Mouse (Mus musculus) gastrocnemius, adult 2 months (tissue): ENCODE results near the gene Dgcr6. TPM values are rescaled to one million over a fixed set of nuclear protein-coding genes. Genes with fewer than 3 reads are reported as not detected.

Experiments
- DNase-seq: peaks from one replicate; pipeline ENCODE4 v3.0.0; 2022
- H3K27ac ChIP-seq: fragments of 200-600 bp; 2 replicates; pipeline ENCODE4 v1.8.1; 2022; ENCODE audit warnings: mild to moderate bottlenecking
- H3K4me3 ChIP-seq: fragments of 200-600 bp; 2 replicates; pipeline ENCODE4 v1.8.1; 2022; ENCODE audit warnings: mild to moderate bottlenecking, moderate library complexity
- CTCF ChIP-seq: fragments of 200-600 bp; IDR thresholded peaks from 2 replicates; pipeline ENCODE4 v1.8.1; 2022; ENCODE audit warnings: antibody characterized with exemption, mild to moderate bottlenecking, moderate library complexity
- intact Hi-C: fragments of 180-260 bp; cut with DNase I; formaldehyde crosslinking; loops from one replicate; pipeline ENCODE4 v1.15.1; 2025
- total RNA-seq, 2 experiments: library from RNA; stranded (reverse); gene quantifications; 2 replicates each; pipeline ENCODE4 v1.2.3; 2021

Dgcr6 gene
- total RNA-seq, 2 experiments from 2014 or later = 45.5 to 46.2 TPM

DNA sequence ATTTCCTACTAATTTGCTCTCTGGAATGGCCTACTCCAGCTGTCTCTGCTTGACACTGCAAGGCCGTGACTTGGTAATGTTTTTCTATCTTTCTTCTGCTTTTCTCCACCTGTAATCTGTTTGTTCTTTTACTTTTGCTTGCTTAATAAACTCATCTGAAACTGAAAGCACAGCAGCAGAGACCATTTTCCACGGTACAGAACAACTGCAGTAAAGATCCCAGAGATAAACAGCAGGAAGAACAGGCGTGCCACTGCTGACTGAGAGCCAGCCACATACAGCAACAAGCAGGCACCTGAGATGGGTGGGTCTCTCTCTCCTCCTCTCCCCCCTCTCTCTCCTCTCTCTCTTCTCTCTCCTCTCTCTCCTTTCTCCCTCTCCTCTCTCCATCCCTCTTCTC is 22.5 kb downstream of the Dgcr6 start:
- no peak for TF ChIP-seq CTCF
- no peak overlapping the region; the same call in 1 of the 2 replicates for H3K27ac ChIP-seq
- intact Hi-C loops = no loop called here

DNA sequence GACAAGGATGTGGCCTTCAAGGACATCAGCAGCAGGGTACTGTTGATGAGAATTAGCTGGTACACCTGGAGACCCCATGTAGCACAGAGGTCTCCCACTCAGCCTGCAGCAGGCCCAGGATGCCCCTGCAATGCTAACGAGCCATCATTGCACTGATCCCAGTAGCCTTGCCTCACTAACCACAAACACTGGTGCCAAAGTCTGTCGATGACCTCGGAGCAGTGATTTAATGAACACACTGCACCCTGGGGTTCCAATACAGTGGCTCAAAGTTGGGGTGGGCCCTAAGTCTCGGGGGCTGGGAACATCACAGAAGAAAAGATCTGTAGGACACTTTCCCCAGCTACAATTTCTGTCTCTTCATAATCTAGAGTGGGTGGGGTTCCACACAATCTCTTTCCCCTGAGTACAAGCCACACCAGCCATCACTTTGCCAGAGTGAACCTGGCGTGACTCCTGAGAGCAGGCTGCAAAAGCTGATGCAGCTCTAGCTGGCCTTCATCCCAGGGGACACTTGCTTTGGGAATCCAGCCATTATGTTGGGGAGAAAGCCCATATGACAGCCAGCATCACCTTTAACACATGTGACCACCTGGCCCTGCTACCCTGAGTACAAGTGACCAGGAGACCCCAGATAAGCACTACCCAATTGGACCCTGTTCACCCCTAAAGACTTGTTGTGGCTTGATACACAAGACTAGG is 25.8 kb downstream of the Dgcr6 start:
- no peak for TF ChIP-seq CTCF
- Histone ChIP-seq H3K4me3 (no peak overlapping the region), H3K27ac (no peak overlapping the region)
- DNase-seq = no peak
- intact Hi-C loops = no loop called here

More for the DNA sequence above, 22.5 kb downstream of the Dgcr6 start:
- no peak for DNase-seq
- H3K4me3 ChIP-seq = no peak overlapping the region

DNA sequence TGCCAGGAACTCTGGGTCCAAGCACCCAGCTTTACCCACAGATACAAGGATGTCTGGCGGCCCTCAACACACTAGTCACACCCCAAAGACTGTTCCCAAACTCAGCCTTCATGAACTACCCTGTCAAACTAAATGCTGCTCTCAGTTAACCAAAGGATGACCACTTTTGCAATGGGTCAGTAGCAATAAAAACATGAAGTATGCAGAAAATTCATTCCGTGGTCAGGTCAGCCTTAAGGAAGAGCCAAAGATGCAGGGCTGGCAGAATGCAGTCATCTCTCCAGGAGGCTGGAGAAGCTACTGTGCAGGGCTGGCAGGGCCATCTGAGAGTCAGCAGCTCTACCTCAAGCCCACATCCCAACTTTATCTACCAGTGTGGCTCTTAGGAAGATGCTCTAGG is 26.6 kb downstream of the Dgcr6 start:
- intact Hi-C loops = no loop called here
- Histone ChIP-seq H3K4me3 (no peak overlapping the region), H3K27ac (no peak overlapping the region)
- no peak for TF ChIP-seq CTCF
- DNase-seq = no peak

DNA sequence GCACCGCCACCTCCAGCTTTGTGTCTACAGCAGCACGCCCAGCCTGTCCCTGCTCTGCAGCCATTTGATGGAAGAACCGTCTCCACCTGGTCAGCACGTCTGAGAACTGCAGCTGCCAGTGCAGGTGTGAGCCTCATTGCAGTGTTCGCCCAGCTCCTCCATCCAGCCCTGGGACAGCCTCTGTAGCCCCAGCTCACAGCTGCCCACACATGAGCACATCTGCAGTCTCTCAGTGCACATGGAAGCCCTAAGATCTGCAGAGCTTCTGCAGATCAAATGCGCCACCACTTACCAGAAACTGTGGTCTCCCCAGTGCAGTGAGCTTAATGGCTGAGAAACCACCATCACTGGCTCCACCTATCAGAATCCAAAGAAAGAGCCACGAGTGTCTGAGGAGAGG is 27.5 kb downstream of the Dgcr6 start:
- DNase-seq = no peak
- TF ChIP-seq CTCF = no peak
- H3K4me3 ChIP-seq = no peak overlapping the region
- H3K27ac ChIP-seq = no peak overlapping the region
- intact Hi-C loops = no loop called here

DNA sequence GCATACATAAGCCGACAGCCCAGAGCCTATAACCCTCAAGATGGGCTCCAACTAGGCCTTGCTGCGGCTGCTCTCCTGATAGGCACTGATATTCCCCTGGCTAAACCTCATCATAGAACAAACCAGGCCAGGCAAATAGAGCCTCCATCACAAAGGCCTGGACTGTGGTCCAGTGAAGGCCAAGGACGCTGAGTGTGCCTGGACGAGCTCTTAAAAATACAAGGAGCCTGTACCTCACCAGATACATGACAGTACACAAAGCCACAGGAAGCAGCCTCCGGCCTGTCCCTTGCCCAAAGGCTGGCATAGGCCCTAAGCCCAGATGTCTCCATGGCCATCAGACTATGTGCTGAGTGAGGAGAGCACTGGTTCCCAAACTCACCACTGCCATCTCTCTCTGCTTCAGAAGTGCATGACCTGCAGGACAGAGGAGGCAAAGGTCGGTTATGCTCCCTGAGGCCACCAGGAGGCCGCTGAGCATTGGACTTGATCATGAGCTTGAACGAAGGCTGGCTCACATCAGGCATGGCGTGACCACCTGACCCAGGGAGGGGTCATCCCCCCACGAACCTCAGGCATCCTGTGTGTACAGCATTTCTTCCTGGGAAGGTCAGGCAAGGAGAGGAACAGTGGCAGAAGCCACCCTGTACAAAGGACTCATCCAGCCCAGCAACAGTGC is 28.6 kb downstream of the Dgcr6 start:
- Histone ChIP-seq H3K27ac (peak overlapping the region; percentile 94), H3K4me3 (no peak overlapping the region)
- DNase-seq = no peak
- intact Hi-C loops = no loop called here
- no peak for TF ChIP-seq CTCF

DNA sequence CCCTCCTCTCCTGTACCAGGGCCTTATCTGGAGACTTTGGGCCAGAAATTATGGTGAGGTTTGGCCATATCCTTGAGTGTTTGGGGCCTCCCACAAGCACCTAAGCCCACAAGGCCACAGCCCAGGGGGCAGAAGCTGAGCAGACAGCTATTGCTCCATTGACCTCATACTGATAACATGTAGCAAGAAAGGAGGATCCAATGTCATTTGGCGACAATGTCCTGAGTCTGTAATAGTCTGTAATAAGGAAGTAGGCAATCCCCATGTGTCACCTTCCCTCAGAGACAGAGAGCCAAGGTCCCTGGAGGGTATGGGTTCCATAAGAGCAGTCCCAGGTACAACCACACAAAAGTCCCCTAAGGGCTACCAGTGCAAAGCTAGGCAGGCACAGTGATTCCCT is 29.6 kb downstream of the Dgcr6 start:
- H3K27ac ChIP-seq = peak overlapping the region; percentile 94
- intact Hi-C loops = no loop called here
- no peak for TF ChIP-seq CTCF
- no peak for DNase-seq
- H3K4me3 ChIP-seq = peak overlapping the region; percentile 47

DNA sequence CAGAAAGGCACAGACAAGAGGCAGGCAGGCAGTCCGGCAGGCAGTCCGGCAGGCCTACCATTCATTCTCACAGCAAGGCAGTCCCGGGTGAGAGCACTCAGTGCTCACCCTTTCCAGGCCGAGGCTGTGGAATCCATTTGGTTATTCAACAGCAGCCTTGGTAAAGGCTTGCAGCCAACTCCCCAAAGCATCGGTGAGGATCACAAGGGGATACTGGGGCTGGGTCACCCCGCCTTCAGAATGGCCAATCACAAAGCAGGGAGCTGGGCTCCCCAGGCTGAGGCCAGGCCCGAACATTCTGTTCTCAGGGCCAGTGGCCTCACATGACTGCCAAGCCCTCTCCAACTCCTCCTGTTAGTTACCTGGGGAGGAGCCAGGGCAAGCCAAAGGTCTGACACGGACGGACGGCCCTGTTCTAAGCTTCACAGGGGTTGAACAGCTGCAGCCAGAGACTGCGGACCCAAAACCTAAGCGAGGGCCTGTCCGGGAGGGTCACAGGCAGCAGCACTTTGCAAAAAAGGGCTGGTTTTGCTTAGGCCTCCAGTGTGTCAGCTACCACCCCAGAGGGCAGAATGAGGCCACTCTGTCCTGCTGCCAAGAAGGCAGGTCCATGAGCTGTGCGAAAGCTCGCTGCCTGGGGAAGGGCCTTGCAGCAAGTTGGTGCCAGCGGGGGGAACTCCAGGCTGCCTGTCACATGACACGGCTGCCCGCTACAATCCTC is 30.7 kb downstream of the Dgcr6 start:
- DNase-seq = peak; percentile 91
- TF ChIP-seq CTCF = no peak
- H3K27ac ChIP-seq = peak overlapping the region; percentile 94
- intact Hi-C loops = no loop called here
- H3K4me3 ChIP-seq = peak overlapping the region; percentile 47

DNA sequence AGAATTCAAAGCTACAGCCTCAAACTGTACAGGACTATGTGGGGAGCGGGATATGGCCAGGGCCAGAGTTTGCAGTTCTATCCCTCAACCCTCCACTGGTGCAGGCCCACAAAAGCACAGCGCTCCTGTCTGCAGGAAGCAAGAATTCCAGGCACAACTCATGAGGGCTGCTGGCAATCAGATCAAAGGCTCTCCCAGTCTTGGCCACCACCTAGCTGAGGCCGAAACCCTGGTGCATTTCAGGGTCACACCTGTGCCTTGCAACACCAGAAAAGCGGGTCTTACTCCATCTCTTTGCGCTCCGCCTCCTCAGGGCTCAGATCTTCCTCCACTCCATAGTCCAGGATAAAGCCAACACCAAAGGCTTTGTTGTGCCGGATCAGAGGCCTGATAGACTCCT is 31.6 kb downstream of the Dgcr6 start:
- TF ChIP-seq CTCF = no peak
- Histone ChIP-seq H3K4me3 (no peak overlapping the region; the same call in 1 of the 2 replicates), H3K27ac (peak overlapping the region; percentile 94)
- no peak for DNase-seq
- intact Hi-C loops = no loop called here

DNA sequence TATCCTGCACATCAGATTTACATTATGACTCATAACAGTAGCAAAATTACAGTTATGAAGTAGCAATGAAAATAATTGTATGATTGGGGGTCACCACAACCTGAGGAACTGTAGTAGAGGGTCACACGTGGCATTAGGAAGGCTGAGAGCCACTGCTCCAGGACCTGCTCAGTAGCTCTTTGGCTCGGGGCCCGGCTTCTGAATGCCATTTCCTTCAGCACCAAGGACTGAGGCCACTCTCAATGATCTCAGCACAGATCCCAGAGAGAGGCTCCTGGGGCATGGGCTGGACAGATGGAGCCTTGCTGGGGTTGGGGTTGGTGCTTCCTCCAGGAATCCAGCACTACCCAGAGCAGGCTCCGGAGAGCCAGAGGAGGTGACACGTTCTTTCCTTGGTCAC is 34.4 kb downstream of the Dgcr6 start:
- no peak for TF ChIP-seq CTCF
- Histone ChIP-seq H3K4me3 (peak overlapping the region; percentile 94), H3K27ac (peak overlapping the region; percentile 44; the same call in 1 of the 2 replicates)
- intact Hi-C loops = no loop called here
- no peak for DNase-seq

DNA sequence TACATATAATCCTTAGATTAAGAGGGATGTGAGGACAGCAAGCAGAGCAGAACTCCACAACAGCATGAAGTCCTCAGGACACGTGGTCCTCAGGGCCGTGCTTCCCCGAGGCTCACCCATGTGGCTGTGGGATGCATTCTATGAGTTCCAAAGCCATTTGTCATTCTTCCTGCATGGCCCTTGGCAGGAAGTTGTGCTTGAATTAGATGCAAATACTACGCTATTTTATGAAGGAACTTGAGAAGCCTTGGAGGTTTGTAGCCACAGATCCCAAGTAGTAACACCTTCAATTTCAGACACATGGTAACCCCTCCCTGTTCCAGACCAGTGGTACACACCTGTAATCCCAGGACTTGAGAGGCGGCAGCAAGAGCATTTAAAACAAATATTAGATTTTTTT is 43.7 kb downstream of the Dgcr6 start:
- TF ChIP-seq CTCF = no peak
- no peak overlapping the region for H3K4me3 ChIP-seq
- H3K27ac ChIP-seq = no peak overlapping the region
- intact Hi-C loops = no loop called here
- DNase-seq = no peak

DNA sequence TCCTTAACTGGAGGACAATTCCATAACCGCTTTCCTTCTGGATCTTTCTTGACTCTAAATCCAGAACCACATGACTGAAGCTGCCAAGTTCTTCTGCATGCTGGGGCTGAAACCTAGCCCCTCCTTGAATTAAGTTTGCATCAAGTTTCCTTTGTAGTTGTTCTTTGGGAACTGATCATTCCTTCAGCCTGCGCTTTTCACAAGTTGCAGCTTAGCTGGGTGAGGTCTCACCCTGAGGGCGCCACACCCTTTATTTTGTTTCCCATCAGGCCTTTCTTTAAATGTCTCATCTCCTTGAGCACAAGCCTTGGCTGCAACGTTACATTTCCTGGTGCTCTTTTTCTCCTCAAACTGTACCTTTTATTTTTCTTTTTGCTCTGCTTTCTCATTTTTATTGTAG is 50.2 kb downstream of the Dgcr6 start:
- TF ChIP-seq CTCF = no peak
- DNase-seq = no peak
- no peak overlapping the region for H3K27ac ChIP-seq
- intact Hi-C loops = no loop called here
- no peak overlapping the region for H3K4me3 ChIP-seq

DNA sequence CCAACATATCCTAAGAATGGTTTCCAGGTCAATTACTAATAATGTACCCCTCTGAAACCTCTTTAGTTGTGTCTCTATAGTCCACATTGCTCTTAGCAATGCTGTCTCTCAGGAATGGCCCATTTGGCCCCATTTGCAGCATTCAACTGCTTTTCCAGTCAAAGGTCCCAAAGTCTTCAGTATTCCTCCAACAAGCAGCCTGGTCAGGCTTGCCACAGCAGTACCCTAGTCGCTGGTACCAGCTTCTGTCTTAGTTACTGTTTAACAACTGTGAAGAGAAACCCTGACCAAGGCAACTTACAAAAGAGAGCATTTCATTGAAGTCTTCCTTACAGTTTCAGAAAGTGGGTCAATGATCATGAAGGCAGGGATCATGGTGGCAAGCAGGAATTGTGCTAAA is 50.7 kb downstream of the Dgcr6 start:
- no peak for TF ChIP-seq CTCF
- H3K27ac ChIP-seq = no peak overlapping the region
- intact Hi-C loops = no loop called here
- no peak overlapping the region for H3K4me3 ChIP-seq
- DNase-seq = no peak

DNA sequence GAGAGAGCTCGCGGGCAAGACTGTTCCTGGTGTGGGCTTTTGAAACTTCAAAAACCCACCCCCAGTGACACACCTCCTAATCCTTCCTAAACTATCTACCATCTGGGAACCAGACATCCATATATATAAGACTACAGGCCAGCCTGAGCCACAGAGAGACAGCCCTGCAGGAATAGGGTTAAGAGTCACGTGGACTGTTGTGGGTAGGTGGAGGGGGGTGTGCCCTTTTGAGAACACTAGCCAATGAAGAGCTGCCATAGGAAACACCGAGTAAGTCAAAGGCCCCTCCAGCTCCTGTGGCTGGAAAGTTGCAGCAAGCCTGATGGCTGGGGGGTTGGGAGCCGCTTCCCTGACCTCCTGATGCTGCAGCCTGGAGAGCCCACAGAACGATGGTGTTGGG is 51.1 kb downstream of the Dgcr6 start:
- H3K4me3 ChIP-seq = no peak overlapping the region
- no peak for DNase-seq
- no peak overlapping the region for H3K27ac ChIP-seq
- no peak for TF ChIP-seq CTCF
- intact Hi-C loops = no loop called here
